Mouse (Mus musculus) CH12.LX (cell line): Measurements from ENCODE around the gene Cxcl9.

ENCODE experiments used
- BHLHE40 ChIP-seq: IDR thresholded peaks from 2 replicates; pipeline ENCODE4 v1.6.1; 2011; ENCODE audit warnings: mild to moderate bottlenecking, low read depth, low read length, improper control_type of control experiment
- CHD2 ChIP-seq: IDR thresholded peaks from 2 replicates; pipeline ENCODE4 v1.6.1; 2011; ENCODE audit warnings: low read length, improper control_type of control experiment
- CTCF ChIP-seq, 2 experiments: IDR thresholded peaks in 1 of 2; conservative IDR thresholded peaks in 1 of 2; 2 replicates each; pipeline ENCODE4 v1.5.1; 2011 to 2012; ENCODE audit warnings: low read depth in 2 of 2, low read length in 2 of 2, improper control_type of control experiment in 1 of 2, inconsistent platforms in 1 of 2, mild to moderate bottlenecking in 1 of 2, moderate library complexity in 1 of 2
- EP300 ChIP-seq: IDR thresholded peaks from 2 replicates; pipeline ENCODE4 v1.6.1; 2011; ENCODE audit warnings: low read length, improper control_type of control experiment
- NRF1 ChIP-seq: IDR thresholded peaks from 2 replicates; pipeline ENCODE4 v1.6.1; 2014; ENCODE audit warnings: low read depth, mild to moderate bottlenecking, inconsistent platforms, low read length, improper control_type of control experiment, moderate library complexity
- POLR2A ChIP-seq: IDR thresholded peaks from 2 replicates; pipeline ENCODE4 v1.6.1; 2011; ENCODE audit warnings: low read depth, mild to moderate bottlenecking, improper control_type of control experiment, low read length
- SIN3A ChIP-seq: IDR thresholded peaks from 2 replicates; pipeline ENCODE4 v1.6.1; 2012; ENCODE audit warnings: low read length, improper control_type of control experiment, inconsistent platforms
- ZC3H11A ChIP-seq: IDR thresholded peaks from 2 replicates; pipeline ENCODE4 v1.6.1; 2012; ENCODE audit warnings: low read depth, mild to moderate bottlenecking, inconsistent platforms, low read length, improper control_type of control experiment
- ZKSCAN1 ChIP-seq: IDR thresholded peaks from 2 replicates; pipeline ENCODE4 v1.6.1; 2012; ENCODE audit warnings: low read depth, inconsistent platforms, low read length, improper control_type of control experiment, borderline replicate concordance
- ZMIZ1 ChIP-seq: IDR thresholded peaks from 2 replicates; pipeline ENCODE4 v1.6.1; 2012; ENCODE audit warnings: low read depth, mild to moderate bottlenecking, inconsistent platforms, low read length, improper control_type of control experiment

GRCm38 (mm10) chr5:92358033-92358432 is 30.2 kb upstream of the Cxcl9 start:
- TF ChIP-seq CTCF (conservative IDR thresholded peaks at IDR 0.05 in 1 of 2, IDR thresholded peaks at IDR 0.05 in 1 of 2; ENCODE audit: low read depth in 2 of 2, low read length in 2 of 2) (no peak), ZKSCAN1 (no peak), EP300 (no peak), POLR2A (no peak), SIN3A (0 out of 2 replicates have a peak, but pooled peaks have one; percentile 37), ZC3H11A (no peak), NRF1 (no peak), CHD2 (no peak), BHLHE40 (no peak), ZMIZ1 (no peak)
